Mouse (Mus musculus) monocyte, adult 2 months (primary cell): ENCODE data around the gene Efna2.
"Not testable (repeated sequence)": the region's sequence is repeated elsewhere in the genome, so short reads cannot be mapped to it uniquely, and the experiment has no call there.

Experiments used
- DNase-seq, 2 experiments: peaks; one replicate each; pipeline ENCODE4 v3.0.0; 2022; ENCODE audit warnings: low spot score in 2 of 2, low read depth in 1 of 2

Efna2 gene

DNA sequence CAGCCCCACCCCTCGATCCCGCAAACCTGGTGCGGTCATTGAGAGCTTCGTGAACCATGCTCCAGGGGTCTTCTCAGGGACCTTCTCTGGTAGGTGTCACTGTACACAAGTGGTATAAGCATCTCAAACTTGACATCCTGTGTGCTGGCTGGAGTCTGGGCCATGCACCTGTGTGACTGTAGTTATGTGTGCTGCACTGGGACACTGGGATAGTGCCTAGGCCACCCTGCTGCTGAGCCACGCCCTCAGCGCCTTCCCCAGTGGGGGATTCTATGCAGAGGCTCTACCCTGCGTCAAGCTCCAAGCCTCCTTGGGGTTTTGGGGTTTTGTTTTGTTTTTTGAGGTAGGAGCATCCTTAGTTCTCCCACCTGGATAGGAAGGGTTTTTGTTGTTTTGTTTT lies 24.9 kb upstream of the Efna2 start:
- no peak for DNase-seq

DNA sequence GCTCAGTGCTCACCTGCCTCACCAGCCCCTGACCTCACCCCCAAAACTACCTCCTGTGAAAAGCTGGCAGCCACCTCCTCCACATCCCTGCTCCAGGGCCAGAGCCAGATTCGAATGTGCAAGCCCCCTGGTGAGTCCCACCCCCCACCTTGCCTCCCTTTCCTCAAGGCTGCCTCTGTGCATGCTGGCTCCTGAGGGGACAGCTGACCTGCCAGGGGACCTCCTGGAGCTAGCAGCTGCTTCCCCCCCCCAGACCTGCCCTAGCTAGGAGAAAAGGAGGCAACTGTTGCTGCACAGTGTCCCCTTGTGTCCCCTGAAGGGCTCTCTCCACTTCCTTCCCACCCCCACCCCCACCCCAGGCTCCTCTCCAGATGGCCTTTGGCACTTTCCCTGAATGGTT lies 24.0 kb upstream of the Efna2 start:
- no peak for DNase-seq

DNA sequence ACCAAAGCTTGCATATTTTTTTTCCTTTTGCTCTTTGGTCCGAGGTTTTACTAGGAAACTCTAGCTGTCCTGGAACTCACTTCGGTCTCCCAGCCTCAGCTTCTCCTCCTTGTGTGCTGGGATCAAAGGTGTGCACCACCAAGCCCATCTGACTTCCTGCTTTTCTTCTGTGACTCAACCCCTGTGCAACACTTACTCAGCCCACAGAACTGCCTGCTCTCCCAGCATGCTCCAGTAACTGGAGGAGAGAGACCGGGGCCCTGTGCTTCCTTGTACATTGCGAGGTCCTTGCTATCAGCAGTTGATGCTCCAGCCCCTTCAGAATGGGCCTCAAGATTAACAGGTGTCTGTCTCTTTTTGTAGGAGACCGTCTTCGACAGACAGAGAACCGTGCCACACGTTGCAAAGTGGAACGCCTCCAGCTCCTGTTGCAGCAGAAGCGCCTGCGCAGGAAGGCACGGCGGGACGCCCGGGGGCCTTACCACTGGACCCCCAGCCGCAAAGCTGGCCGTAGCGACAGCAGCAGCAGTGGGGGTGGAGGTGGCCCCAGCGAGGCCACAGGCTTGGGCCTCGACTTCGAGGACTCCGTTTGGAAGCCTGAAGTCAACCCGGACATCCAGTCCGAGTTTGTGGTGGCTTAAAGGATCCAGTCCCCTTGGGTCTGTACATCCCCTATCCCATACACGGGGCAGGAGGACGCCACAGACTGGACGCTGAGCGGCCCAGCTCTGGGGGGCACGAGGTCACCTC lies 23.1 kb upstream of the Efna2 start:
- no peak for DNase-seq

DNA sequence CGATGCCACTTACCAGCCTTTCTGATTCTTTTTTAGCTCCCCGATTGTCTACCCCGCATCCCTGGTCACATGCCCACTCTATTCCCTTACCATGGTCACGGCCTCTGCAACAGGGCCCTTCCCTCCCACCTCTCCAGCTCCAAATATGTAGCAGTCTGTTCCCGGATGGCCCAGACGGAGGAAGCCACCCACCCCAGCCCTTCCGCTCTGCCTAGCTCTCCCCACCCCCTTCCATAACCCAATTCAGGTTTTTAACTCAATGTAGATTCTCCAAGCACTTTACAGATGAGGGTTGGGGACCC lies 22.6 kb upstream of the Efna2 start:
- DNase-seq: no peak

DNA sequence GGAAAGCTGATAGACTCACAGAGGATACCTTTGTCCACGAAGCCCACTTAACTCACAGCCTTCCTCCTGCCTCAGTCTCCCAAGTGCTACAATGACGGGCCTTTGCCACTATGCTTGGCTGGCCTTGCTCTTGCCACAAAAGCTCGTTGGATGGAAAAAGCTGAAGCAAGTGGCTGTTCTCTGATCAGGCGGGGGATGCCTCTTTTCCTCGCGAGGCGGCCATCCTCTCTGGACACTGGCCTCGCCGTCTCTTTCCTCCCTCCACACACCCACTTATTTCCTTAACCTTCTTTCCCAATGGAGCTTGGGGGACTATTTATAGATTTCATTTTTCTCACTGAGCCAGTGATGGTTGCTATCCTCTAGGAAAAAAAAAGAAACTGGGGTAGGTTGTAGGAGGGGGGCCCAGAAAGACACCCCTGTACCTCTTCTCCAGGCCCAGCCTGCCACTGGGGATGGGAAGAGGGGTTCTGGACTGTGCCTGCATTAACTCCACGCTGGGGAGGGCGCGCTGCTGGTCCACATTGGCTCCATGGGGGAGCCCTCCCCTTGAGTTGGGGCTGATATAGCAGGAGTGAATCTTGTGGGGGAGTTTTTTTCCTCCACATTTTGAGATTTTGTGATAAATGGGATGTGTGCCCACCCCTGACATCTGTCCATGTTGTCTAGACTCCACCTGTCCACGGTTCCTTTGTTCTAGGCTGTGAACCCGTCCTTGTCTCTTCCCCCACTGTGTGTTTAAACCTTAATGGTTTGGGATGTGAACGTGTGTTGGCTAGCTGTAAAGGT lies 21.9 kb upstream of the Efna2 start:
- DNase-seq: no peak

DNA sequence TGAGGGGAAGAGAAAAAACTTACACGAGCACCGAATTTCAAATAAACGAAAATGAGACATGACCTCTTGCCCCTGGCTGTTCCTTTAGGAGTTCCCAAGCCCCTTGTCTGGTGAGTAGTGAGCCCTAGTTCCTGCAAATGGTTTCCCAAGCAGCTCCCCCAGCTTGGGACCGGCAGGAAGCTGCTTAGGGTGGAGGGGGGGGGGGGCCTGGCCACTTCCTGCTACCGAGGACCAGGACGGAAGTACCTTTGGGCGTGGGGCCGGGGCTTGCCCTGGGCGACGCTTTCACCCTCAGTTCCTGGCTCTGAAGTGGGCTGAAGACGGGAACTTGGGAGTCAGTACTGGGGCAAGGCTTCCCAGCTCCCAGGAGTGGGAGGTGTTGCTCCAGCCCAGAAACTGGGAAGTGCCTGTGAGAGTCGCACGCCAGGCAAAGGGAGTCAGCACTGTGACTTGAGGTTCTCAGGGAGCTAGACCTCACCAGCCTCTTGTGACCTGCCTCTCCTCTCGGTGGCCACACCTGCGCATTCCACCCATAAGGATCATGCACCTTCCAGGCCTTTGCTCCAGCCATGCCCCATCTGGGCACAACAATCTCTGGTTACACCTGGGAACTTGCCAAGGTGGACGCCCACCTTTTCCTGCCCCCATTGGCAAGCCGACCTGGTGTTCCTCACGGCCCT lies 20.8 kb upstream of the Efna2 start:
- DNase-seq: peak in 1 of 2 experiments; percentile 57

DNA sequence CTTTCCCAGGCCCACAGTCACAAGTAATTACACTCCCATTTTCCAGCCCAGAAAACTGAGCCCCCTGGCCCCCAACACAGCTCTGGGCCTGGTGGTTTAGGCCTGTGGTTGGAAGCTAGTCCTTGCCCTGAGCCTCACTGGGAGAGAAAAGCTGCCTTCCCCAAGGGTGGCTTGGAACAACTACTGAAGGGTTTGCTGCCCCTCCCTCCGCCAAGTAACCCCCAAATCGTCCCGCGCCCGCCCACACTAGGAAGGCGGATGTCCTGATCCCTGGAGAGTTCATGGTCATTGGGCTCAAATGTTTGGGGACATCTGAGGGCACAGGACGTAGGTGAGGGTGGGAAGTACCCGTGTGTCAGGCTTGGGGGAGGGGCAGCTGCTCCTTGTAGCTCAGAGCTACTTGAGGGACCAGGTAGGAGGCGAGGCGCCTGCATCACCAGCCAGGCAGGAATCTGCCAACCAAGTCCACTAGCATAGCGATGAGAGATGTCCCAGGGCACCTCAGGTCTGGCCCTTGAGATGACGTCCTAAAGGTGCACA lies 20.2 kb upstream of the Efna2 start:
- DNase-seq: no peak

DNA sequence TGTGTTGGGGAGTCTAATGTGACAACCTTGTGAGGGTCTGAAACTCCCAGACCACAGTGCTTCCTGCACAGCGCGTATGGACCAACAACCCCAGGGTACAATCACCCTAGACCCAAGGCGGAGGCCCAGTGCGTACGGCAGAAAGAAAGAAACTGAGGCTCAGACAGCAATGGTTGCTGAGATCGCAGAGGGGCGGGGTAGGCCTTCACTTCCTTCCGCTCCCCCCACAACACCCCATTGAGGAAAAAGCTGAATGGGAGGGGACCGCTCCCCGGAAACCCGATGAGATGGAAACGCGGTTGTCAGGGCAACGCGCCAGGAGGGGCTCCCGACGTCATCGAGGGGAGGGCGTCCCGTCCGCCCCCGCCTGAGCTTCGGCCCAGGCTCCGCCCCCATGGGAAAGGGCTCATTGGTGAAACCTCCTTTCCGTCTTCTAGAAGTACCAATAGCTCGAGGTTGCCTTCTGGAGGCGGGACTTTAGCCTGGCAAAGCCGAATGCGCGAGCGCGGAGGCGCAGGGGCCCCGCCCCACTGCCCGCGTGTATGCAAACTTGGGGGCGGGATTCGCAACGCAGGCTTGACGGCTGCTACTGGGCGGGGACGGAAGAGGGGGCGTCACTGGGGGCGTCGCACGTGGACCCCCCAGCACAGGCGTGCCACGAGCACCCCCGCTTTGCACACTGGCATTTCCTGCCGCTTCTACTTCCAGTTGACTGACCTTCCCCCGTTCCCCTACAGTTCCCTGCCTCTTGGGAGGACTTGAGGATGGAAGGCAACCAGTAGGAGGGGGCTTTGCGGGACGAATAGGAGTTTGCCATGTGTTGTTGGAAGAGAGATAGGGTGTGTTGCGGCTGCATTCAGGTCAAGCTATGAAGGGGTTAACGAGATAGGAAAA lies 19.5 kb upstream of the Efna2 start:
- peak; percentile 96 to 99 for DNase-seq

DNA sequence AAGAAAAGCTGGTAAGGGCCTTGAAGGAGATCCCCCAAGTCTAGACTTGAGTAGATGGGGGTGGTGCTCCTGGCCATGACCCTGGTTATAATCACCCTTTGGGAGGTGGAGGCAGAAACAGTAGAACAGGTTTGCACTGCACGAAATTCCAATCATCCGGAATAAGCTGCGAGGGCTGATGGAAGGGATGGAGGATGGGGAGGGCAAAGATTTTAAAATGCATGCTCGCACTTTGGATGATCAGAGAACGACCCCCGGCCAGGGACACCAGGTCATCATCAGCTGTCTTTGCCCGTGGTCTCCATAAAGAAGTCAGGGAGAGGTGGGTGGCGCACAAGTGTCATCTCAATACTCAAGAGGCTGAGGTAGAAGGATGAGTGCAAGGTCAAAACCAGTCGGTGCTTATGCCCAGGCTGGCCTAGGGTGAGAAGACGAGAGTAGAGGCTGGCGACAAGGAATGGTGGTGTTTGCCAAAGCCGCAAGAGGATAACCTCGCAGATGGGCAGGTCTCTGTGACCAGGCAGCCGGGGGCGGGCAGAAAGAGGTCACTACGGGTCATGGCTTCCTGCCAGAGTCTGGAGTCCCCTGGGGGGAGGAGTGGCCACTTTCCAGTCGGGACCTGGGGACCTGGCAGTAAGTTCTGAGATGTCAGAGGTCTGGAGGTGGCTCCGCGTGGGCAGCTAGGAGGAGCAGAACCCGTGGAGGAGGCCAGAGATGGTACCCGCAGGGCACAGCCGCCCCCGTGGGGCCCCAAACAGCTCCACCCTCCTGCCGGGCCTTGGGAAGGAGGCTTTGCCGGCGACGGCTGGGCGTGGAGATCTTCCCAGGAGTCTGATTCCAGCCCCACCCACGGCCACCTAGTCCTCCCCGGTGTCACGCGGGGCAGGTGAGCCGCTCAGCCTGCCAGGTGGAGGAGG lies 18.6 kb upstream of the Efna2 start:
- DNase-seq: peak in 1 of 2 experiments; percentile 61

DNA sequence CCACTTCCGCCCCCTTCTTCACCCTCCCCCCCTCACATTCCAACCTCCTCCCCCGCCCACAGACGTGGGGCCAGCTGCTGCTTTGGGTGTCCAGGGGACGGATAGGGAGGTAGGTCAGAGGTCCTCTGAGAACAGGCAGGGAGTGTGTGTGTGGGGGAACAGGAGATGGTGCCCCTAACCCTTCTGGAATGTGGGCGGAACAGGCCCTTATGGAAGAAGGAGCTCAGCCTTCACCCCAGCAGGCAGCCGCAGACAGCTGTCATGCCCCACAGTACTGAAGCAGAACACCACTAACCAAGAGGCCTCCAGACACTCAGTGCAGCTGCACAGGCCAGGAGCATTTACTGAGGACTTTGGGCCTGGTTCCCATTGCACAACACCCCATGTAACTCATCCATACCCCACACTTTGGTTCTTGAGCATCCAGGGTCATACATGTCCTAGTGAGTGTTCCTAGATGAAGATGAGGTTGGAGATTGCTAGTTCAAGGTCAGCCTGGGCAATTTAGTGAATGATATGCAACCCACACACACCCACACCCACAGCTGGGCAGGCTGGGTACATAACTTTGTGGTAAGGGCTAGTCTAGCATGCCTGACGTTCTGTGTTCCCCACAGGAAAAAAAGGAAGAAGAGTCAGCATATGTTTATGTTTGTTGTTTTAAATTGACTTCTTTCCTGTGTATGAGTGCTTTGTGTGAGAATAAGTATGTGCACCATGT lies 17.6 kb upstream of the Efna2 start:
- DNase-seq: no peak

DNA sequence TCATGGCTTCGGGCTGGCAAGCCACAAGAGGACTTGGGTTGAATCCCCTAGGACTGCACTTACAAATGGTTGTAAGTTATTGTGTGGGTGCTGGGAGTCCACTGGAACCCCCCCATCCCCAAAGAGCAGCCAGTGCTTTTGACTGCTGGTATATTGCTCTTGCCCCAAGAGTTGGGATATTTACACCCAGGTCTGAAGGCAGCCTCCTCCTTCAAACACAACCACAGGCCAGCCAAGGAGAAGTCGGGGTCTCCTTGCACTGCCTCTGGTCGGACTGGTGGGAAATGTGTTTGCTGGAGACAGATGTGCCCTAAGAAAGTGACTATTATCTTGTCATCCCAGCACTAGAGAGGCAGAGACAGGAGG lies 17.1 kb upstream of the Efna2 start:
- DNase-seq: no peak

DNA sequence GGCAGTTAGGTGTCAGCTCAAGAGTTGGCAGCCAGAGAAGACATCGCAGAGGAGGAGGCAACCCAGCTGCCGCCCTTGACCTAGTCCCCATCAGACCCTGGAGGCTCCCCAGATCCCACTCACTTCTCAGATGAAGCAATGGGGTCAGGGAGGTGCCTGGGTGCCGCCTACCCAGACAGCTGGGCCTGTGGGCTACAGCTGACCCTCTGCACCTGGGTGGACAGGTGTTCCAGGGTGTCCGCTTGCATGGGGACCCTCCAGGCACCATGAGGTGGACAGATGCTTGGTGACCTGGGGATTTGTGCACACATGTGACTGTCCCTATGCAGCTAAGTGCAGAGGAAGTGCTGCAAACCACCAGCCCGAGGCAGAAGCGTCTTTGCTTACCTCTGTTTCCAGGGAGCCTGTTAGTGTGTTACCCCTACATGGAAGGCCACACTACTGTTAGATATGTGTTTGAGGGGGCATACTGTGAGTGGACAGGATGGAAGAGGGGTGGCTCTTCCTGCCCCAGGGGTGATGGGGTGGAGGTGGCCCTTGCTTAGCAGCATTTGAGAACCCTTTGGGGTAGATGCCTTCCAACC lies 16.5 kb upstream of the Efna2 start:
- DNase-seq: no peak

DNA sequence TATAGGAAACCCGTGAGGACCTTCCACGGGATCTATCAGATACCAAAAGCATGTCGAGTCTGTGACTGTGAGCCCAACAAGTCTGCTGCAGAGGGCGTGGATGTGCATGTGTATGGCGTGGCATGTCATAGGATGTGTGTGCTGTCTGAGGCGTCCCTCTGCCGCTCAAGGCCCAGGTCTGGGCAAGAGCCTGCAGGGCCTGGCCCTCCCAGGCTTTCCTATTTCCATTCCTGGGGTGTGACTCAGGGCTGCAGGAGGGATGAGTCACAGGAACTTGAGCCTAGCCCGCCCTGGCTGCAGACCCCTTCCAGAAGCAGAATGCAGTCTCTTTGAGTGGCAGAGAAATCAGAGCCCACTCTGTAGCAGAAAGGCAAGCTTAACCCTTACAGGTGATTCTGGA lies 15.6 kb upstream of the Efna2 start:
- DNase-seq: no peak

DNA sequence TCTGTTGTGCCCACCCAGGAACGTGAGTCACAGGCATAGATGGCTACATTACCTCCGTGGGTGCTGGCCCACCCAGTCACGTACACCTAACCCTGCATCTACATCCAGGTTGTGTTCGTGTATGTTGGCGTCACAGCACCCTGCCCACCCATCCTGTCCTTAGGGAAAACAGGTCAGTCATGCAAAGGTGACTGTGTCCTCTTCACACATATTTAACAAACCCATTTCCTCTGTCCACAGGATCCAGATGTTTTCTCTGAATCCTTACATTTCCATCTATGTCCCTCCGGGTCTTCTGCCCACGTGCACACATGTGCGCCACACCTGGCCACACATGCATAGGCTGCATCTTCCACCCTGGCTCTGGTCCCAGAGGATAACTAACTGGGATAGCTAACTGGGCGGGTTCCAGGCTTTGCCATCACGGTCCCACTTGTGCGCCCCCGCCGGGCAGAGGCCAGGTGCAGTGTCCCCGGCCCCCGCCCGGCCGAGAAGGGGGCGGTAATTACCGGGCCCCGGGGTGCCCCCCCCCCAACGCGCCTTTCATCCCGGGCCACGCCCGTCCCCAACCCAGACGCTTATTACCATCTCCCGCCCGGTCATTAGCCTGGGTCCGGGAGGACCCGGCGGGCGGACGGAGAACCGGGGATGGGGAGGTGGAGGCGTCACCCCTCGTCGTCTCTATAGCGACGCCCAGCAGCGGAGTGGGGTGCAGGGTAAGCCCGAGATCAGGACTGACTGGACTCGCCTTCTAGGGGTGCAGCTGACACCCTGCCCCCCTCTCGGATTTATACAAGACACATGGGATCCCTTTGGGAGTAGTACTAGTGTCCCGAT lies 14.9 kb upstream of the Efna2 start:
- no peak for DNase-seq

DNA sequence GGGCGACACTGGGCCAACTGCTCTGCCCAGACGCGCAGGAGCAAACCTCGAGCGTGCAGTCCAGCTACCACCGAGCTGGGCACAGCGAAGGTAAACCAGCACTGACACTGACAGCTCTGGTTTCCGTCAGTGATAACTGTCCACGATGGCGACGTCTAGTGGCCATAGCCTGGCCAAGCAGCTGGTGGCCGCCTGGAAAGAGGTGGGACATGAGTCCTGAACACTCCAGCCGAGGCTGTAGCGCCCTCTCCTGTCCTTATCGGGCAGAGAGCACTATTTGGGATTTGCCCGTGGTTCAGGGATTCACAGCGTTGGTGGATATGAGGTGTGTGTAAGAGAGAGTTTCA lies 14.3 kb upstream of the Efna2 start:
- peak; percentile 95 for DNase-seq

DNA sequence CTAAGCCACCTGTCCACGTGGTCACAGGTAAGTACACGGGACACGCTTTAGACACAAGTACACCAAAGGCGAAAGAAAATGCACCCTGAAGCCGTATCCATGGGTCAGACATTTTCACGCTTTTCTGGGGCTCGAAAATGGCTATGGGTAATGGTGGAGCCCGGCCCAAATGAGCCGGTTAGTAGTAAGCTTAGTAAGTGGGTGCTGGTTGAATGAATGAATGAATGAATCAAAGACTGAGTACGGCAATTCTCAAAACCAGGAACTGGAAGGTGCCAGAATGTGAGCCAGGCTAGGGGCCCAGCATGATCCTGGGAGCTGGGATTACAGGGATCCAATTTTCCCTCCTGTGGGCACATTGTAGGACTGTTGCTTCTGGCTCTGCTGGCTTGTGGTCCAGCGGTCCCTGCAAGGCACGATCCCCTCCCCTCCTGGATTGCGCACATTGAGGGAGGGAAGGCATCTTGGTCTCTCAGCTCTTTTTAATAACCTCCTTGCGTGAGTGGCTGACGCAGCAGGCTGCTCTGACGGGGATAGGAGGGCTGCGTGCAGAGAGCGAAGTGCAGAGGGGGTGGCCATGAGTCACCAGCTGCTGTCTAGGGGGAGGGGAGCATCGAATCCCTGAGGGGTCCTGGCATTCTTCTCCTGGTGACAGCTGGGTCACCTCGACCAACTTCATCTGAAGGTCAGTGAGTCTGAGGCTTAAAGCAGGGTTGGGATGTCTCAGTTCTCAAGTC lies 13.7 kb upstream of the Efna2 start, which contains the start of gene Cirbp:
Gene Cirbp (plus strand): TSS at position 594 of the 737 bp plus-strand sequence.
- no peak for DNase-seq

DNA sequence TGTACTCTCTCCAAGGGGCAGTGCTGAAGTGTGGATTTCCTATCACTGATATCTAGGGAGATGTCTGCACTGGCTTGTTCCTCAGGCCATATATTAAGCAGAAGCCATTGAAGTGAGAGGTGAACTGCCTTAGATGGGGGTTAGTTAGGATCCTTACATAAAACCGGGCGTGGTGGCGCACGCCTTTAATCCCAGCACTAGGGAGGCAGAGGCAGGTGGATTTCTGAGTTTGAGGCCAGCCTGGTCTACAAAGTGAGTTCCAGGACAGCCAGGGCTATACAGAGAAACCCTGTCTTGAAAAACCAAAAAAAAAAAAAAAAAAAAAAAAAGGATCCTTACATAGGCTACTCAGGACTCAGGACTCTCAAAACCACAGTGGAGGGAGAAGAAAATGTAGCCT lies 13.1 kb upstream of the Efna2 start:
- DNase-seq: not testable (repeated sequence)
